Mouse (Mus musculus) cerebellum, adult 2 months (tissue): ENCODE data around the gene Rab28. TPM values are rescaled to one million over a fixed set of nuclear protein-coding genes. Genes with fewer than 3 reads are reported as not detected.

Source experiments
- DNase-seq, 2 experiments: peaks; one replicate each; pipeline ENCODE4 v3.0.0; 2021
- H3K27ac ChIP-seq: fragments of 200-500 bp; 2 replicates; pipeline ENCODE4 v1.5.1; 2012; ENCODE audit warnings: low read length, control low read depth, inconsistent platforms; ENCODE audit not compliant: insufficient read depth
- H3K27me3 ChIP-seq: fragments of 200-500 bp; 2 replicates; pipeline ENCODE4 v1.6.1; 2012; ENCODE audit warnings: inconsistent platforms, mild to moderate bottlenecking, low read length, moderate library complexity; ENCODE audit not compliant: control insufficient read depth, insufficient read depth
- H3K4me1 ChIP-seq: fragments of 200-500 bp; 2 replicates; pipeline ENCODE4 v1.6.1; 2011; ENCODE audit warnings: low read length; ENCODE audit not compliant: control insufficient read depth, insufficient read depth
- H3K4me3 ChIP-seq: fragments of 200-500 bp; replicated peaks from 2 replicates; pipeline ENCODE3; 2011; ENCODE audit warnings: mild to moderate bottlenecking, low read depth, low read length, control low read depth; ENCODE audit not compliant: insufficient read depth
- CTCF ChIP-seq: fragments of 200-500 bp; IDR thresholded peaks from 2 replicates; pipeline ENCODE4 v1.5.1; 2011; ENCODE audit warnings: low read depth, mild to moderate bottlenecking, control low read depth, low read length, moderate library complexity, borderline replicate concordance; ENCODE audit not compliant: insufficient read depth
- POLR2A ChIP-seq: fragments of 200-500 bp; IDR thresholded peaks from 2 replicates; pipeline ENCODE4 v1.6.1; 2011; ENCODE audit warnings: low read length, control low read depth, borderline replicate concordance; ENCODE audit not compliant: insufficient read depth
- WGBS: fragments of 180-500 bp; shearing (Covaris S2); methylation state at CpG from one replicate; pipeline ENCODE4 v1.1.7; 2018; 5-methylcytosine and 5-hydroxymethylcytosine counted together
- polyA plus RNA-seq: library from polyadenylated mRNA; depleted of rRNA; stranded (reverse); fragments of >200 nt; gene quantifications from 2 replicates; pipeline ENCODE4 v1.2.3, GENCODE M21; 2012; rRNA removed

Rab28 gene
- polyA plus RNA-seq, 1 experiment, result 78.8 TPM

DNA sequence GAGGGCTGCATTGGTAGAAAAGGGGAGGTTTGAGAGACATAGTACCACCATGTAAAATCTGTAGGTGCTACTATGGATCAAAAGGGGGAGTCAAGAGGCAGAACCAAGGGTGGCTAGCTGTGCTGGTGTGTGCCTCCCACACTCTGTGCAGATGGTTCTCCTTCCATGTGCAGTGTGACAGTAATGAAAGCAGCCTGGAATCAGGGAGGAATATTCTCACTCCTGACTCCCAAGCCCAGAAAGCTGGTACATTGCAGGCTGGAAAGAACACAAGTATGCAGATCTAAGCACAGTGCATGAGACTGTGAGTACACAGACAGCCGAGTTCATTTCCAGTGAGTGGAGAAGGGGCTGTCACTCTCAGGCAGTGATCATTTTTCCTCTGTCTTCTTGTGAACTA, 89.0 kb downstream of the Rab28 start:
- TF ChIP-seq POLR2A, result no peak
- no peak for TF ChIP-seq CTCF
- H3K27ac ChIP-seq, result no peak overlapping the region
- H3K4me1 ChIP-seq, result no peaks in the 10 kb centered on the region
- 84% methylated on average over 1 of the region's 1 CpGs for WGBS
- no peak overlapping the region for H3K4me3 ChIP-seq
- no peaks in the 10 kb centered on the region for H3K27me3 ChIP-seq
- no peak for DNase-seq

DNA sequence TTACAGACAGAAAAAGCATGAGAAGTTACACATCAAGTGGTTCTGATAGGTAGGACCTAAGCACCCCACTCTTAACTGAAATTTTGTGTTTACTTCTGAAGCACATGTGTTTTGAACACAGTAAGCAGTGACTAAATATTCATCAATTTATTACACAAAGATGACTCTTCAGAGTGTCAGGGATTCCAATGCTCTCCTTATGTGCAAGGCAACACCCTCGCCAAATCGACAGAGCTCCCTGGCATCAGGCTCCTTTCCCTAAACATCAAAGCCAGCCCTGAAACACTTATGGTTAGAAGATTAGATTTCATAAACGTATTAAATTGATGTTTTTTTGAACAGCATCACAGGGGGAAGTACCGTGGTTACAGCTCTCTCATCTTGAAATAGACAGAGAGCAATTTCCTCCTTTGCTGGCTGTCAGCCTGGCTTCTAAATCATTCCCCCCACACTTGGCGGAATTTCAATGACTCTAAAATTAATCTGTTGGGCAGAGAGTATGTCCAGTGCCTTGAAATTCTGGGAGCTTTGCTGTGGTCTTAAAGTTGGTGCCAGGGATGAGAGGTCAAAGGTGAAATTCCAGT, 97.4 kb downstream of the Rab28 start:
- H3K4me1 ChIP-seq, result peaks cover 2% of the 10 kb centered on the region; the same call in 1 of the 2 replicates
- no peaks in the 10 kb centered on the region for H3K27me3 ChIP-seq
- DNase-seq, result peak in 1 of 2 experiments; percentile 31
- H3K4me3 ChIP-seq, result no peak overlapping the region
- WGBS, result 12% methylated on average over 5 of the region's 5 CpGs
- no peak overlapping the region for H3K27ac ChIP-seq
- TF ChIP-seq CTCF, result no peak
- no peak for TF ChIP-seq POLR2A

DNA sequence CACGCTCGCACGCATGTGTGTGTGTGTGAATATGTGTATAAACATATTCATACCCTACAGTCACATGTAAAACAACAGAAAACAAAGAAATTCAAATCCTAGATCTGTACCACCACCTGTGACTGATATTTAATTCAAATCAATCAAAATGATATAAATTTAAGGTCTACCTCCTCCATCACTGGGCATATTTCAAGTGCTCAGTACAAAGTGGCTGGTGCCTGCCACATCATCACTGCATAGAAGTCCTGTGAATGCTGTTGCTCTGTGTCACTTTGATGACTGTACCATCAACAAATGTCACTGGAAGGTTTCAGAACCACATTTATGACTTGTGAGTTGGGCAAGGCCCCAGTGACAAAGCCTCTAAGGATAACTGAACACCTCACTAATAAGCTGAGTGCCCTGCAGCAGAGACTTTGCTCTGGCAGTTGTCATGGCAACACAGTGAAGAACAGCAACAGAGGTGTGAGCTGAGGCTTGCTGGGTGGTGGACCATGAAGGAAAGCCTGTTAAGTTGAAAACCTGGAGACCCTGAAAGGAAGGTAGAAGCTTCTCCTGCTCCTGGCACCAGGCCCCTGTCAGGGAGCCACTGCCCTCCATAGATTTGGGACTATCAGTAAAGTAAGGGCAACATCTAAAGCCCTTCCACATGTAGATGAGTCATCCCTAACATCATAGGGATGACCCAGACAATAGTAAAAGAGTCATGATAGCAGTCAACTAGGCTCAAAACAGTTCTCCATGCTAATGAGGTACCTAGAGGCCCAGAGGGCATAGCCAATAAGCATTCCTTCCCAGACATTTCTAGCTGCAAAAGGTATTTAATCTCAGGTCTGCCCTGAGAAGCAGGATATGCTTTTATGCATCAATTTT, 111.5 kb downstream of the Rab28 start:
- Histone ChIP-seq H3K27me3 (no peaks in the 10 kb centered on the region; the same call in 1 of the 2 replicates), H3K4me3 (no peak overlapping the region), H3K4me1 (no peaks in the 10 kb centered on the region; the same call in 1 of the 2 replicates), H3K27ac (no peak overlapping the region)
- no peak for DNase-seq
- WGBS, result 97% methylated on average over 3 of the region's 3 CpGs
- TF ChIP-seq POLR2A (no peak), CTCF (no peak)

DNA sequence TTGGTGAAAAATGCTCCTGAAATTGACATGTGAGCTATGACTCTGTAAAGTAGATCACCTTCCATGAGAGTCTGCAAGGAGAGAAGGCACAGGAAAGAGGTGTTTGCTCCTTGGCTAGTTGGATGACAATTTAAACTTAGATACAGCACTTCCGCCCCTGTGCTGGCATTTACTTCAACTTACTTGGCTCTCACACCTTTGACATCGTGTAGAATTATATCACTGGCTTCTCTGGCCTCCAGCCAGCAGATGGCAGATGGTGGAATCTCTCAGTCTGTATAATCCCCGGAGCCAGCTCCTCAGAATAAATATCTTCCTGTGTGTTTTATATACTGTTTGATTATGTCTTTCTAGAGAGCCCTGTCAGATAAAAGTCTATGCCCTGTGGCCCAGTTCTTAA, 112.8 kb downstream of the Rab28 start:
- DNase-seq, result peak; percentile 70 to 83
- Histone ChIP-seq H3K27ac (no peak overlapping the region), H3K4me1 (no peaks in the 10 kb centered on the region; the same call in 1 of the 2 replicates), H3K4me3 (no peak overlapping the region), H3K27me3 (no peaks in the 10 kb centered on the region; the same call in 1 of the 2 replicates)
- 7% methylated on average over 3 of the region's 3 CpGs for WGBS
- TF ChIP-seq CTCF (no peak), POLR2A (no peak)

DNA sequence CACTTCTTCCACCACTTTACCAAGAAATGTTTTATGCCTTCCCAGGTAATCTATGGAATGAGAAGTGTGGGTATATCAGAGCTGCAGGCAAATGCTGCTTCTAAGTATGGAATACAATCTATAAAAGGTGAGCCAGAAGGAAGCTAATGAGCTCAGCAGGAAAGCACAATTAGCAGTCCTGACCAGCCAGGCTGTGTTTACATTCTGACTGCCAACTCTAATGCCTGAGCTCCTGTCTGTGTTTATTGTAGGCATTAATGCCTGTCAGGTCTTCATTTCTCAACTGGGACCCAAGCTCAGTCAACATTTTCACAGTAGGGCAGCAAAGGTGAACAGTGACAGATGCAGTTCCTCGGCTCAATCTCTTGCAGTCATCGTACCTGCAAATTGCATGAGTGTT, 129.9 kb downstream of the Rab28 start:
- Histone ChIP-seq H3K4me3 (no peak overlapping the region), H3K27me3 (no peaks in the 10 kb centered on the region; the same call in 1 of the 2 replicates), H3K4me1 (no peaks in the 10 kb centered on the region), H3K27ac (no peak overlapping the region)
- TF ChIP-seq POLR2A (no peak), CTCF (no peak)
- WGBS, result 8% methylated on average over 2 of the region's 2 CpGs
- peak in 1 of 2 experiments; percentile 51 for DNase-seq

Other genes with a start within 250 kb of the Rab28 start
- gene Nkx3-2, start 56.3 kb upstream of the Rab28 start, polyA plus RNA-seq, result not detected in 2 replicates
- gene Bod1l, start 136.2 kb upstream of the Rab28 start, polyA plus RNA-seq, result 20.2 and 20.5 TPM in 2 replicates